Mouse (Mus musculus) brain, adult 2 months (tissue): ENCODE measurements around the gene Tnrc6a.

Experiments
- DNase-seq: peaks from one replicate; pipeline ENCODE4 v3.0.0; 2011; ENCODE audit warnings: low read depth, low spot score

Tnrc6a gene

DNA sequence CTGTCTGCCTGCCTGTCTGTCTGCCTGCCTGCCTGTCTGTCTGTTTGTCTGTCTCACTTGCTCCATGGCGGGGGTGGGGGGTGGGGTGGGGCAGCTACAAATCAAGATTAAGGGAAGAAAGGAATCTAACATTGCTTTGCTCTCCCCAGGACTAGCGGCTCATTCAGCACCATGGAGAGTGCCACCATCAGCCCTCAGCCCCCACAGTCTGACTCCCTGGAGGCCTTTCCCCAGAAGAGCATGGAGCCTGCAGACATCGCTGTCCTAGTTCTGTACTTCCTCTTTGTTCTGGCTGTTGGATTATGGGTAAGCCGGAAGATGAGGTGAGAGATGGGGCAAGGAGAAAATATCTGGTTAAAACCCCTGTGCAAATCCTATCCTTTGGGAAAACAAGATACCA lies 111.8 kb downstream of the Tnrc6a start:
- DNase-seq, result no peak

DNA sequence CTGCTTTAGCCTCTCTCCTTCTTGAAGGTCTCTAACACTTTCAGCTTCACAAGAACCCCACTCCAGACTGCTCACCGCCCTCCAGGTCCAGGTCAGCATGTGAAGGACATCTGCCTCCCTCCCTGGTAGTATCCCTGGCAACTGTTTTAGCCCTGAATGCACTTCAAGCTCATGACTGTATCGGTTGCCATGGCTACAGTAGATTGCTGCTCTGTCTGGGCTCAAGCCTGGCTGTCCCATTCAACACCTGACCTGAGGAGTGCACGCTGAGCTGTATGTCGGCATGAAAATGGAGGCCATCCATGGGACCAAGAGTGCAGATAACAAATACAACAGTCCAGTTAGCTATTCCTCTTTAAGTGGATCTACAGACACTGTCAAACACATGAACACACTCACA lies 114.9 kb downstream of the Tnrc6a start:
- DNase-seq, result peak; percentile 71

DNA sequence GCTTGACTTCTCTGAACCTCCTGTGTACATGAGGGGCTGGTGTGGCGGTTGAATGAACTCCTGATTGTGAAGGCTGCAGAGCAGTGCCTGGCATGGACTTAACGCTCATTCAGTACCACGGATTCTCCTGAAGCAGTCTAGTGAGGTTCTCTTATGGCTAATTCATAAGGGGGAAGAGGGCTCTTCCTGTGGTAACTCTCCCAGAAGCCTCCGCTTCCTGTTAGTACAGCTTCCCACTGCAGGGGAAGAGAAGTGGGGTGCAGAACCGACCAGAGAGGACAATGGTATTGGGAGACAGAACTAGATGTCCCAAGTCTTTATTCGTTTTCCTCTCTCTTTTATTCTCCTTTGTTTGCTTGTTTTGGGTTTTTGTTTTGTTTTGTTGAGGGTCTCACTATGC lies 116.4 kb downstream of the Tnrc6a start:
- no peak for DNase-seq

DNA sequence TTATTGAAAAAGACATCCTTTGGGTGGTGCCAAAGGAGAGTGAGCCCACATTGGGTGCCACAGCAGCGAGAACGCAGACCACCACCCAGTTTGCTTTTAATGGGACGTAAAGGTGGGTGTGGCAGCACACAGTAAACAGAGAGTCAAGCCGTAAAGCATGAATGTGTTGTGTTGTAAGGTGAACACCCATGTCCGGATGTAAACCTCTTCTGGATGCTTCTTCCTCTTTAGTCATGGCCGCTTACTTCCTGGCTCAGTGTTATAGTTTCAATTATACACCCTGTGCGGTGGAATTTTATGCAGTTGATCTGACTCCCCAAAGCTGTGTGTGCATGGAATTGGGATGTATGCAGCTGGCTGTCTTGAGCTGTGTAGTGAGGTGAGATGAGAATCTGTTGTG lies 118.6 kb downstream of the Tnrc6a start:
- DNase-seq, result no peak

DNA sequence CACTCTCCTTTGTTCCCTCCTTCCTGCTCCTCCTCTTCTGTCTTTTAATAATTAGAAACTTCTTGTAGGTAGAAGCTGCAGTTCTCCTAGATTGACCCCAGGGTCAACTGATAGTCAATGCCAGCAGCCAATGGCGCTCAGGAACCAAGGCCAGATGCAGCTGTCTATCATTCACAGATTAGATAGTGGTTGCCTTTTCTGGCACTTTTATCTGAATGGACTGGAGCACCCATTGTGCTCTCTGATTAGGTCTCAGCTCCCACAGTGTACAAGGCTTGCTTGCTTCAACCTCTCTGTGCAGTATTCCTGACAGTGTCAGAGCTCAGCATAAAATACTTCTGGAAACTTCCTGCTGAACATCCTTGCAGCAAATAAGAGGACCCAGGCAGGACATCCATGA lies 121.1 kb downstream of the Tnrc6a start:
- no peak for DNase-seq
